Mouse (Mus musculus): ENCODE measurements at regions not wholly inside any gene's neighbourhood (a gene's known extent, or its start where the extent isn't known, plus 50 kb on each side); places are given as distances from the start of the nearest gene placed in this dataset.

- peak in 1 of 2 experiments; percentile 36; a peak in 1 of 4 replicates for ATAC-seq (replicated peaks in 1 of 2; ENCODE audit: insufficient read depth in 1 of 2, low FRiP score in 2 of 2, low TSS enrichment in 1 of 2, low read depth in 1 of 2, poor library complexity in 2 of 2, severe bottlenecking in 2 of 2)
Measured at GRCm38 (mm10) chr5:103335916-103336688, 88.9 kb upstream of the Ptpn13 start.

DNA sequence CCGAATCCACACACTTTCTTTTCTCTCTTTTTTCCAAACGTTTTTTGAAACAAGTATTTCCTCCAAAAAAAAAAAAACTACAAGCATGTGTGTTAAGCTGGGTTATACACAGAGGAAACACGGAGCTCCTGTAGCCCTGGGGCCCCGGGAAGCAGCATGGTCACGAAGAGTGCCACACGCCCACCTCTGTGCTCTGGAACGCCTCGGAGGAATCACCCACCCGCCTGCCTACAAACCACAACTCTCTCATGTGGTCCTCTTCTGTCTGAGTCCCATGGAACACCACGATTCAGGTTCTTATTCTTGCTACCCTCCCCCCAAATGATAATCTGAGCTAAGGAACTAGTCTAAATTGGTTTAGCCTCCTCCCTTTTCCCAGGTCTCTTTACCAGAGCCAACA lies 98.6 kb upstream of the Ptpn13 start:
- no peak for ATAC-seq (replicated peaks in 1 of 2; ENCODE audit: insufficient read depth in 1 of 2, low FRiP score in 2 of 2, low TSS enrichment in 1 of 2, low read depth in 1 of 2, poor library complexity in 2 of 2, severe bottlenecking in 2 of 2)

- no peak for ATAC-seq (replicated peaks in 1 of 2; ENCODE audit: insufficient read depth in 1 of 2, low FRiP score in 2 of 2, low TSS enrichment in 1 of 2, low read depth in 1 of 2, poor library complexity in 2 of 2, severe bottlenecking in 2 of 2)
Measured at GRCm38 (mm10) chr5:103320341-103320740, 104.7 kb upstream of the Ptpn13 start.

- no peak for ATAC-seq (replicated peaks in 1 of 2; ENCODE audit: insufficient read depth in 1 of 2, low FRiP score in 2 of 2, low TSS enrichment in 1 of 2, low read depth in 1 of 2, poor library complexity in 2 of 2, severe bottlenecking in 2 of 2)
Measured at GRCm38 (mm10) chr5:103309806-103310525, 98.8 kb upstream of the Mapk10 start.

GRCm38 (mm10) chr5:103305716-103306447 lies 94.7 kb upstream of the Mapk10 start:
- no peak for ATAC-seq (replicated peaks in 1 of 2; ENCODE audit: insufficient read depth in 1 of 2, low FRiP score in 2 of 2, low TSS enrichment in 1 of 2, low read depth in 1 of 2, poor library complexity in 2 of 2, severe bottlenecking in 2 of 2)

DNA sequence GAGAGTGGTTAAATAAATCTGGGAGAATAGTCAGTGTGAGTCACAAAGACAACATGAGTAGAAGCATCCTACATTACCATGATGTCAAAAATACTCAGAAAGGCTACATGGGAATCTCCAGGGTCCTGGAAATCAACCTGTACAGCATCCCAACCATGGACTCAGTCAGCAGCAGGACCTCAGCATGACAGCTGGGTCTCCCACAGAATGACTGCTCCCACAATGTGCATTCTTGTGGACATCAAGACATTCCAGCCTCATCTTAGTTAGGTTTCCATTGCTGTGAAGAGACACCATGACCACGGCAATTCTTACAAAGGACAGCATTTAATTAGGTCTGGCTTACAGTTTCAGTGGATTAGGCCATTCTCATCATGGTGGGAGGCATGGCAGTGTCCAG lies 93.8 kb upstream of the Mapk10 start:
- ATAC-seq (replicated peaks in 1 of 2; ENCODE audit: insufficient read depth in 1 of 2, low FRiP score in 2 of 2, low TSS enrichment in 1 of 2, low read depth in 1 of 2, poor library complexity in 2 of 2, severe bottlenecking in 2 of 2), result no peak

GRCm38 (mm10) chr5:103302744-103303143 lies 91.6 kb upstream of the Mapk10 start:
- no peak for ATAC-seq (replicated peaks in 1 of 2; ENCODE audit: insufficient read depth in 1 of 2, low FRiP score in 2 of 2, low TSS enrichment in 1 of 2, low read depth in 1 of 2, poor library complexity in 2 of 2, severe bottlenecking in 2 of 2)

GRCm38 (mm10) chr5:103301303-103301702 lies 90.2 kb upstream of the Mapk10 start:
- no peak for ATAC-seq (replicated peaks in 1 of 2; ENCODE audit: insufficient read depth in 1 of 2, low FRiP score in 2 of 2, low TSS enrichment in 1 of 2, low read depth in 1 of 2, poor library complexity in 2 of 2, severe bottlenecking in 2 of 2)

DNA sequence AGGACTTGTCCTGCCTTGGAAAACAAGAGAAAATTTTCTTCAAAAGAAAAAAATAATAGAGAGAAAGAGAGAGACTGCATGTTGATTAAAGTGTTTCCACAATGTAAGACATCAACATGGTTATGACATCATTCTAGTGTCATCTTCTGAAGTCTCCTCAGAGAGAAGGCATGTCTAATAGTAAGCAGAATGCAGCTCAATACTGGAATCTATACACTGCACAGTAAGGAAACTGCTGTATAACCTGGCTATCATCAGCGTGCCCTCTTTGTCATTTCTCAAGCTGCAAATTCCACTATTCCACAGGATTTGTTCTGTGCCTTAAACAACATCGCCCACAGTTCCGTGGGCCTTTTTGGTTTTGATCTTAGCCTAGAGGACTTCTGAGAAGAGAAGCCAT lies 82.8 kb upstream of the Mapk10 start:
- ATAC-seq (replicated peaks in 1 of 2; ENCODE audit: insufficient read depth in 1 of 2, low FRiP score in 2 of 2, low TSS enrichment in 1 of 2, low read depth in 1 of 2, poor library complexity in 2 of 2, severe bottlenecking in 2 of 2), result no peak

GRCm38 (mm10) chr5:103291691-103292090 lies 80.6 kb upstream of the Mapk10 start:
- ATAC-seq (replicated peaks in 1 of 2; ENCODE audit: insufficient read depth in 1 of 2, low FRiP score in 2 of 2, low TSS enrichment in 1 of 2, low read depth in 1 of 2, poor library complexity in 2 of 2, severe bottlenecking in 2 of 2), result no peak

DNA sequence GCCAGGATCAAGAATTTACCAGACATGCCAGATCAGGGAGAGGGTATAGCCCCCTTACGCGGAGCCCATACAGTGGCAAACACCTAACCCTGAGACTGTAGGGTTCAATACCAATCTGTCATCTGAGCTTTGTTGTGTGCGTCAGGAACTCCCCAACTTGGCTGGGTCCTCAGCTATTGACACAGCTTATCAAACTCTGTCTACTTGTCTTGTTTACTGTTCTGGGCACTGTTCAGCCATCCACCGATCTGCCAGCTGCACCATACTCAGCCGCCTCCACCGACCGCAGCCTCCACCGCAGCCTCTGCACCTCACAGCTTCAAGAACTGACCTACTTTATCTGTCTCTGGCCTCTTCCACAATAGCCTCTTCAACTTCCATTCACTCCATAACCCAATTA lies 80.1 kb upstream of the Mapk10 start:
- ATAC-seq (replicated peaks in 1 of 2; ENCODE audit: insufficient read depth in 1 of 2, low FRiP score in 2 of 2, low TSS enrichment in 1 of 2, low read depth in 1 of 2, poor library complexity in 2 of 2, severe bottlenecking in 2 of 2), result no peak

DNA sequence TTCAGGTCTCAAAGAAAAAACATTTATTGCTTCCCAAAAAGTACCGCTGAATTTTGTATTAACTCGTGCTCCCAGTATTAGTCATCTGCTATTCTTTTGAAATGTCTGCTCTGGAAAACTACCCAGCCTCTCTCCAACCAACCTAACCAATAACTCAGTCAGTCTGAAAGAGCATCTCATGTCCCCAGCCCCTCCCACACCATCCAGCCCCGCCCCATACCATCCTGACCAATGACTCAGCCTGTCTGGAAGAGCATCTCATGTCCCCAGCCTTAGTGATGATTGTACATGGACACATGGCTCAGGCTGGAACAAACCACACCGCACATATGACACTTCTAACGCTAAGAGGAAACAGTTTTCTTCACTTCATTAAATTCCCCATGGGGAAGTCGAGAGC lies 58.1 kb upstream of the Mapk10 start:
- ATAC-seq (replicated peaks in 1 of 2; ENCODE audit: insufficient read depth in 1 of 2, low FRiP score in 2 of 2, low TSS enrichment in 1 of 2, low read depth in 1 of 2, poor library complexity in 2 of 2, severe bottlenecking in 2 of 2), result no peak

GRCm38 (mm10) chr5:103264903-103265302 lies 53.8 kb upstream of the Mapk10 start:
- ATAC-seq (replicated peaks in 1 of 2; ENCODE audit: insufficient read depth in 1 of 2, low FRiP score in 2 of 2, low TSS enrichment in 1 of 2, low read depth in 1 of 2, poor library complexity in 2 of 2, severe bottlenecking in 2 of 2), result no peak

DNA sequence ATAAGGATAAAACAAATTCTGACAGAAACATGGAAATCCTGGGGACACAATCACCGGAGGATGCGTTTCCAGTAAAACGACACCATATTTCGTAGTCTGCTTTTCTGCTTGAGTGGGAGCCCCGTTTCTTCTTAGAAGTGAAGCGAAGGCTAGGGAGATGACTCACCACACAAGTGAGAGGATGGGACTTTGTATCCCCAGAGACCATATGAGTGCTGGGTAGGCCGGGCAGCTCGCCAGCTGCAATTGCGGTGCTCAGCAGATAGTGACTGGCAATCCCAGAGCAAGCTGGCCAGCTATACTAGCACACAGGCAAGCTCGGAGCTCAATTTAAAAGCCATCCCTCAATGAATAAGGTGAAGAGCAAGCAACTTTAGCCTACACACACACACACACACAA lies 50.3 kb upstream of the Mapk10 start:
- ATAC-seq (replicated peaks in 1 of 2; ENCODE audit: insufficient read depth in 1 of 2, low FRiP score in 2 of 2, low TSS enrichment in 1 of 2, low read depth in 1 of 2, poor library complexity in 2 of 2, severe bottlenecking in 2 of 2), result no peak

Measured in hematopoietic stem cell, adult 5-6 weeks (primary cell).